Mouse (Mus musculus): ENCODE measurements around the gene Fgd4. TPM values are rescaled to one million over a fixed set of nuclear protein-coding genes. Genes with fewer than 3 reads are reported as not detected.

Gene Fgd4
- 4.8 TPM for polyA plus RNA-seq (2014; fragmentation: Illumina TruSeq; extraction: RNeasy Lipid Tissue Mini Kit (QIAGEN cat#74804); ENCODE audit: low read depth, low replicate concordance)

DNA sequence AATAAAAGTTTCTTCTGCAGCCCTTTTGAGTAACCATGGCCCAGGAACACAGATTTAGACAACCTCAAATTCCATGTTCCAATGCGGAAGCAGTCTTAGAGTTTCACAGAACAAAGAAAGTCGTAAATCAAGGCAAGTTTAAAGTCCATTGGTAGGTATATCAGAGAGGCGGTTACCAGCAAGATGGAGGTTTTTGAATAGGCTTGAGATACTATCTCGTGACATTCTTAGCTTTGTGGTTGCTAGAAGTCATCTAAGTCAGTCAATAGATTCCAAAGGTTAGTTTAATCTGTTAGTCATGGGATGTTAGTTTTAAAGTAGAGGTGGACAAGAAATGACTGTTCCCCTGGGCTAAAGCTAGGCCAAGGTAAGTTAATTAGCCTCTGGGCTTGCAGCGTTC is at the start of gene Fgd4:
Gene Fgd4 (minus strand): TSS at position 89 of the 400 bp plus-strand sequence.

Other genes starting within 250 kb of the Fgd4 start
- 62.7 TPM for gene Dnm1l, start 241.6 kb downstream of the Fgd4 start, polyA plus RNA-seq (2014; fragmentation: Illumina TruSeq; extraction: RNeasy Lipid Tissue Mini Kit (QIAGEN cat#74804); ENCODE audit: low read depth, low replicate concordance)
- gene Olfr19, start 75.9 kb upstream of the Fgd4 start, polyA plus RNA-seq (2014; fragmentation: Illumina TruSeq; extraction: RNeasy Lipid Tissue Mini Kit (QIAGEN cat#74804); ENCODE audit: low read depth, low replicate concordance): not detected
- 9.3 TPM for gene Spag6l, start 228.9 kb upstream of the Fgd4 start, polyA plus RNA-seq (2014; fragmentation: Illumina TruSeq; extraction: RNeasy Lipid Tissue Mini Kit (QIAGEN cat#74804); ENCODE audit: low read depth, low replicate concordance)